Mouse (Mus musculus): ENCODE measurements around the gene Glrx5. TPM values are rescaled to one million over a fixed set of nuclear protein-coding genes. Genes with fewer than 3 reads are reported as not detected.

The Glrx5 gene
- polyA plus RNA-seq, 1 experiment from 2014 or later, result 169 TPM

- no peaks in the 10 kb centered on the region for H3K4me1 ChIP-seq (replicated peaks)
- no peaks in the 10 kb centered on the region for H3K27me3 ChIP-seq
- no peak overlapping the region for H3K4me2 ChIP-seq
- ATAC-seq (ENCODE audit: low FRiP score, low read depth), result no peak
- H3K36me3 ChIP-seq, result no peaks in the 10 kb centered on the region
- H3K27ac ChIP-seq (replicated peaks), result no peak overlapping the region
- no peaks in the 10 kb centered on the region for H3K9me3 ChIP-seq
- no peak overlapping the region for H3K4me3 ChIP-seq
- no peak overlapping the region for H3K9ac ChIP-seq
- 97% methylated on average over 6 of the region's 6 CpGs for WGBS
These were observed 54.3 kb downstream of the Glrx5 start for GRCm38 (mm10) chr12:105086781-105087180.

GRCm38 (mm10) chr12:105087353-105087752 lies 54.9 kb downstream of the Glrx5 start:
- Histone ChIP-seq H3K36me3 (no peaks in the 10 kb centered on the region), H3K27me3 (no peaks in the 10 kb centered on the region), H3K27ac (replicated peaks) (no peak overlapping the region), H3K4me3 (no peak overlapping the region), H3K9ac (no peak overlapping the region), H3K4me1 (replicated peaks) (peaks cover 5% of the 10 kb centered on the region), H3K9me3 (no peaks in the 10 kb centered on the region), H3K4me2 (no peak overlapping the region)
- no peak for ATAC-seq (ENCODE audit: low FRiP score, low read depth)
- 85% methylated on average over 3 of the region's 3 CpGs for WGBS

GRCm38 (mm10) chr12:105089231-105089630 lies 56.7 kb downstream of the Glrx5 start:
- Histone ChIP-seq H3K27me3 (no peaks in the 10 kb centered on the region), H3K4me3 (no peak overlapping the region), H3K4me1 (replicated peaks) (peaks cover 24% of the 10 kb centered on the region), H3K9ac (no peak overlapping the region), H3K4me2 (no peak overlapping the region), H3K36me3 (no peaks in the 10 kb centered on the region), H3K9me3 (no peaks in the 10 kb centered on the region), H3K27ac (replicated peaks) (no peak overlapping the region)
- ATAC-seq (ENCODE audit: low FRiP score, low read depth), result no peak
- 31% methylated on average over 5 of the region's 5 CpGs for WGBS

GRCm38 (mm10) chr12:105091604-105092003 lies 59.1 kb downstream of the Glrx5 start:
- no peaks in the 10 kb centered on the region for H3K36me3 ChIP-seq
- H3K9me3 ChIP-seq, result no peaks in the 10 kb centered on the region
- H3K4me2 ChIP-seq, result no peak overlapping the region
- no peaks in the 10 kb centered on the region for H3K27me3 ChIP-seq
- no peak overlapping the region for H3K9ac ChIP-seq
- peaks cover 24% of the 10 kb centered on the region for H3K4me1 ChIP-seq (replicated peaks)
- H3K27ac ChIP-seq (replicated peaks), result peak overlapping the region; percentile 69; the same call in 1 of the 2 replicates
- 91% methylated on average over 6 of the region's 6 CpGs for WGBS
- ATAC-seq (ENCODE audit: low FRiP score, low read depth), result no peak
- no peak overlapping the region for H3K4me3 ChIP-seq

Small RNA genes lying within 50 kb of the gene (microRNA-seq; reads per million reads assigned to microRNA genes)
- gene Mir3069, result 3.1 reads per million, percentile 13 among the genes with 10 or more reads in this experiment

Other genes starting within 250 kb of the Glrx5 start
- gene Clmn, start 167.6 kb upstream of the Glrx5 start, polyA plus RNA-seq (2015; fragmentation: Nextera tagmentation; extraction: Ambion mirVana), result 1.5 and 1.7 TPM in 2 replicates
- 0.36 and 0.43 TPM in 2 replicates for gene Syne3, start 22.9 kb upstream of the Glrx5 start, polyA plus RNA-seq (2015; fragmentation: Nextera tagmentation; extraction: Ambion mirVana)
- gene Tcl1b2, start 113.3 kb downstream of the Glrx5 start, polyA plus RNA-seq (2015; fragmentation: Nextera tagmentation; extraction: Ambion mirVana), result not detected in 2 replicates
- gene Tcl1b1, start 127.0 kb downstream of the Glrx5 start, polyA plus RNA-seq (2015; fragmentation: Nextera tagmentation; extraction: Ambion mirVana), result not detected in 2 replicates
- gene Tcl1b5, start 143.7 kb downstream of the Glrx5 start, polyA plus RNA-seq (2015; fragmentation: Nextera tagmentation; extraction: Ambion mirVana), result not detected in 2 replicates
- gene Tcl1b3, start 158.4 kb downstream of the Glrx5 start, polyA plus RNA-seq (2015; fragmentation: Nextera tagmentation; extraction: Ambion mirVana), result not detected in 2 replicates
- not detected in 2 replicates for gene Tcl1b4, start 169.3 kb downstream of the Glrx5 start, polyA plus RNA-seq (2015; fragmentation: Nextera tagmentation; extraction: Ambion mirVana)
- not detected in 2 replicates for gene Tcl1, start 190.1 kb downstream of the Glrx5 start, polyA plus RNA-seq (2015; fragmentation: Nextera tagmentation; extraction: Ambion mirVana)

All from hindbrain, embryonic 15.5 days (tissue).